Mouse (Mus musculus) cerebellum, adult 9-10 months (tissue): ENCODE measurements around the gene Spred3.

Source experiments
- DNase-seq: peaks from one replicate; pipeline ENCODE4 v3.0.0; 2022

The Spred3 gene

DNA sequence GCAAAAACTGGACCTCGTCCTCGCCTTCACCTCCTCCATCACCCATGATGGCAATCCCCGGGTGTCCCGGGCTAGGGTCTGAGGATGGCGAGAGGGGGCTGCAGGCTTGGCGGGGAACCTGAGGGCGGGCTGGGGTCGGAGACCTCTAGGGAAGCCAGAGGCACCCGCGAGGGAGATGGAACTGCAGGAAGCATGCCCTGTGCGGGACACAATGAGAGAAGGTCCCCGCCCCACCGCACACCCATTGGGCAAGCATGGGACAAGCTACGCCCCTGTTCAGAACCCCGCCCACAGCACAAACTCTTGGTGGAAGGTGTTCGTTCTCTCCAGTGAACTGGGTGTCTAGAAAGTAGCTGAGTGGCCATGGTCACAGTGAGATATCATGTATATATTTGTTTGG, 45.2 kb downstream of the Spred3 start, which contains the start of gene Ryr1:
Ryr1 (minus strand) TSS at position 210 of the 400 bp plus-strand sequence.
- DNase-seq: no peak

DNA sequence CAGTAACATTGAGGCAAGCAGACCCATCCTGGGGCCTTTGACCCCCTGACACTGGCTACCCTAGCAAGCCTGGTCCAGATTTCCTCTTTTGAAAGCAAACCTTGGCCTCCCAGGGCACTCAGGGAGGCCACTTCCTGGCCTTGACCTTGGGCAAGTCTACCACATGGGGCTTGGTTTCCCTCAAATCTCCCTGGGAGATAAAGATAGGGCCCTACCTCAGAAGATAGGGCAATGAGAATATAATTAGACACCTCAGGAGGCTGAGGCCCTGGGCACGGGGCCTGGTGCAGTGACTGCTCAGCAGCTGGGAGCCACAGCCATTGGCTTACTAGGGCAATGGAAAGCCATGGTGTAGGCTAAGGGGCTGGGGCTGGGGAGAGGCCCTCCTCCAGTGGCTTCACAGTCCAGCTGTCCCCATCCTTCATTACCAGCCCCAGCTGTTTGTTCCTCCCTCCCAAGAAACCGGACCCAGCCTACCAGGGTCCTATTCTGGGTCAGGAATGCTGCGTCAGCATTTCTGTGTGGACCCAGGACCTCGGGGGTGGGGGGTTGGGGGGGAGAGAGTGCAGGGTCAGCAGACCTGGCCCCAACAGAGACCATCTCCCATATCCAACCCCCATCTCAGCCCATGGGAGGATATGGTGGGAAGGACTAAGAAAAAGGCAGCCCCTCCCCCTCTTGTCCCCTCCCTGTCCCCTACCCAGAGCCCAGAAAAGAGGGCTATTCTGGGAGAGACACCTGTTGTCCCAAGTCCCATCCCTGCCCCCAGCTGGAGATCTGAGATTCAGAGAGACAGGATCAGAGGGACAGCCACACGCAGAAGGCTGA, 46.5 kb downstream of the Spred3 start:
- DNase-seq: no peak

DNA sequence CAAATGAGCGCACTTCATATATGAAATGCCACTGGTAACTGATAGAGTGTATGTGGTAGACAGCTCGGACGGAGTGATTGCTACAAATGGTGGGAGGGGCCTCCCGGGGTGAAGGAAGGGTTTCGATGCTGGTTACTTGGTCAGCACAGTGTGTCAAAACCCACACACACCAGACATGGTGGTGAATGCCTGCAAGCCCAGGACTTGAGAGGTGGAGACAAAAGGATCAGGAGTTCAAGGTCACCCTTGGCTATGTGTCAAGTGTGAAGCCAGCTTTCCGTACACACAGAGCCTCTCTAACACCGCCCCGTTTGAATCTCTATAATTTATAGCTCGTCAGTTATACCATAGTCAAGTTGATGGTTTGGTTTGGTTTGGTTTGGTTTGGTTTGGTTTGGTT, 47.4 kb downstream of the Spred3 start:
- DNase-seq: no peak

DNA sequence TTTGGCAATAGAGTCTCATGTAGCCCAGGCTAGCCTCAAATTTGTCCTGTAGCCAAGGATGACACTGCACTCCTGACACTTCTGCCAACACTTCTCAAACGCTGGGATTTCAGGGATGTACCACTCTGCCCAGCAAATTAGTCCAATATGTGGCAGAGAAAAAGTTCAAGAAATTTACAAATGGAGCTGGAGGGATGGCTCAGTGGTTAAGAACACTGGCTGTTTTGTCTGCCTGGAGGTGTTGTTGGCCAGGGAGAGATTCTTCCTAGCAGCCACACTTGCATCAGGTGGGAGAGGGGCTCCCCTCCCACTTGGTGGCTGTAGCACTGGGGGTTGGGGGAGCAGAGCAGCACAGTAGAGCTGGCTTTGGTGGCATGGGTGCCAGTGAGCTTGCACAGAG, 50.7 kb downstream of the Spred3 start:
- no peak for DNase-seq

DNA sequence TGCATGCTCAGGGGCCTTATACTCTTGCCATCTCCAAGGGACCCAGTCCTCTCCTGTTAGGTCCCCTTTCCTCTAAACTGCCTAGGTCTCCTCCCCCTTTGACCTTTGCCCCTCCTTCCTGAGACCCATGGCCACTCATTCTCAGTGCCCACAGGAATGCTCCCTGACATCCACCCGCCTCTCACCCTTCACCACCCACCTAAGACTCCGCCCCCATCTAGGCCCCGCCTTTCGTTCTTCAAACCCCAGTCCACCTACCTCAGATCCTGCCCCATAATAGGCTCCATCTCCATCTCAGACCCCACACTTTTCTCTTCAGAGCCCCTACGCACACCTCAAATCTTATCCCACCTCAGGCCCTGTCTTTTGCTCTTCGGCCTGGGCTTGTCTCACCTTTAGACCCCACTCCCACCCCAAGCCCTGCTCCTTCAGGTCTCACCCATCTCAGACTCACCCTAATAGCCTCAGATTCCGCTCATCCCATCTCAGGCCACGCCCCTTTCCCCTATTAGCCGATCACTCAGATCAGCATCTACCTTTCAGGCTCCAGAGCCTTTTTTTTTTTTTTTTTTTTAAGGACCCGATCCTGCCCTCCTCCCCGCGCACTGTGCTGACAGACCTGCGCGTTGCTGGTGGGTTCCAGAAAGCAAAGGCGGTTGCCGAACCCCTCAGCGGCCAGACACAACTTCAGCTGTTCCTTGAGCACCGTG, 51.9 kb downstream of the Spred3 start:
- no peak for DNase-seq

DNA sequence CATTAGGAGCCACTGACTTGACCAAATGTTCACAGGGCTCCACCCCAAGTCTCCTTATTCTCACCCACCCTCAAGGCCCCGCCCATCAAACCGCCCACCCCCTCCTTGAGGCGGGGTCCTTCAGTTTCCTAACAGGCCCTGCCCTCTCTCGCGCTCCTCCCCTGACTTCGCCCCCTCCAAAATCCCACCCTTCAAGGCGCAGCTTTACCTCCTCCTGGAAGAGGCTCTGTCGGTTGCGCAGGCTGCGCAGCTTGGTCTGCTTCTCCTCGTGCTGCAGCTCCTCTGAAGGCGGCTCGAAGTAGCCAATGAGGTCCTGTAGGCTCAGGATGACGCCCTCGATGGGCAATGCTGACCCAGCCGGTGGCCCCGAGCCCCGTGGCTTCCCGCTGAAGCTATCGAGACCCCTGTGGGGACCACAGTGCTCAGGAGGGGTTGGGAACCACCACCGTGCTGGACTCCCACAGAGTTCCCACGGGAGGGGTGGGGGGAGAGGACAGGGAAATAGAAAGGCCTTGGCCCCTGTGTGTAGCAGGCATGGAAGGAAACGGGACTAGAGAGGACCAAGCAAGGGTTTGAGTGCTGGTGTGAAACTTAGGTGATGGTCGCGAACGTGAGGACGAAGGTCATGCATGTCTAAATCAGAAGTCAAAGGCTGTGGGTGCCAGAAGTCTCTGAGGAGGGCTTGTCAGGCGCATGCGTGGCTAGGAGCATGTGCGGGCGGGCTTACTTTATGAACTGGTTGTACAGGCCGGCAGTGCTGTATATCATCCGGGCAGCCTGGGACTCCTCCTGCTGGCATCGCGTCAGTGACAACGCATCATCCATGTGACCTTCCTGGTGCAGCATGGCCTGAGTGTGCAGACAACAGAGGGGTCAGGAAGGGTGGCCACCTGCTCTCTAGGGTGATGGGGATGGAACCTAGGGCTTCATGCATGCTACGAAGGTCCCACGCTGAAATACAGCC, 60.9 kb downstream of the Spred3 start:
- DNase-seq: peak; percentile 8
